In genomic region chr19:55195574-55195973, GRCm38 (mm10) we compare ENCODE assay signal across 31 mouse cellular contexts. TPM values are rescaled to one million over a fixed set of nuclear protein-coding genes. Genes with fewer than 3 reads are reported as not detected.
DNase-seq lines count a peak whose midpoint lies in the region; ATAC-seq and TF ChIP-seq lines count a peak whose summit lies in the region.
"Had no signal": no experiment of that assay in that cellular context is flagged by ENCODE, and none has a peak within 500 bp of the region (broad histone marks: within the 10 kb centered on the region; RNA-seq: fewer than 3 reads in every experiment).

No protein-coding gene starts in this region.

- 46% methylated on average over 3 of the region's 3 CpGs for WGBS in liver, adult 2 months
- WGBS in liver, embryonic 11.5 days, result 86% methylated on average over 3 of the region's 3 CpGs
- WGBS in lung, embryonic 16.5 days, result 55% methylated on average over 3 of the region's 3 CpGs
- 92% methylated on average over 3 of the region's 3 CpGs for WGBS in hindbrain, embryonic 16.5 days

- peak overlapping the region; percentile 38 for H3K27ac ChIP-seq in liver, adult 2 months (replicated peaks; ENCODE audit: insufficient read depth, low read depth, low read length)
- H3K27ac ChIP-seq in liver, embryonic 11.5 days (ENCODE audit: low read depth, low read length), result no peak overlapping the region
- peak overlapping the region; percentile 95 for H3K27ac ChIP-seq in lung, embryonic 16.5 days (ENCODE audit: low read length)
- no peak overlapping the region for H3K27ac ChIP-seq in hindbrain, embryonic 16.5 days (ENCODE audit: low read depth, low read length)
- H3K27ac ChIP-seq: forebrain, embryonic 13.5 days; hindbrain, embryonic 13.5 days; liver, embryonic 14.5 days; midbrain, embryonic 12.5 days; neural tube, embryonic 13.5 days had no signal

- TF ChIP-seq CTCF in liver, adult 2 months (IDR thresholded peaks at IDR 0.05; ENCODE audit: low read depth, low read length), result no peak

- DNase-seq in liver, adult 2 months (ENCODE audit: extremely low read depth, low read depth, low spot score), result peak; percentile 97
- DNase-seq in liver, embryonic 11.5 days (ENCODE audit: low spot score), result no peak
- DNase-seq in lung, postnatal 10 days, result no peak
- DNase-seq in adrenal gland, postnatal 10 days, result peak; percentile 40
- peak; percentile 39 for DNase-seq in adrenal gland, postnatal 25 days
- DNase-seq: B cell, adult 2 months; cerebellum, adult 11 months; cerebellum, adult 9-10 months; cerebellum, postnatal 36 days; gastrocnemius, postnatal 10 days; heart, postnatal 4 days; kidney, adult 11 months; kidney, postnatal 25 days; right cerebral cortex, postnatal 4 days; thymus, postnatal 4 days had no signal

- ATAC-seq in liver, embryonic 11.5 days (replicated peaks; ENCODE audit: low FRiP score), result no peak
- no peak for ATAC-seq in lung, embryonic 16.5 days (ENCODE audit: low read depth)
- no peak for ATAC-seq in hindbrain, embryonic 16.5 days
- ATAC-seq: forebrain, embryonic 13.5 days had no signal

- no peaks in the 10 kb centered on the region for H3K36me3 ChIP-seq in liver, adult 2 months (ENCODE audit: control insufficient read depth, insufficient read depth, low read length)
- no peaks in the 10 kb centered on the region for H3K36me3 ChIP-seq in liver, embryonic 11.5 days (ENCODE audit: control insufficient read depth, insufficient read depth, low read length)
- H3K36me3 ChIP-seq in lung, embryonic 16.5 days (ENCODE audit: control insufficient read depth, insufficient read depth, low read length), result no peaks in the 10 kb centered on the region
- no peaks in the 10 kb centered on the region for H3K36me3 ChIP-seq in hindbrain, embryonic 16.5 days (ENCODE audit: control insufficient read depth, insufficient read depth, low read length)
- H3K36me3 ChIP-seq: hindbrain, embryonic 13.5 days; kidney, embryonic 15.5 days; limb, embryonic 12.5 days; midbrain, embryonic 12.5 days; neural tube, embryonic 13.5 days had no signal

- H3K27me3 ChIP-seq in liver, adult 2 months (ENCODE audit: control insufficient read depth, insufficient read depth, low read length), result no peaks in the 10 kb centered on the region
- H3K27me3 ChIP-seq in liver, embryonic 11.5 days (replicated peaks; ENCODE audit: control insufficient read depth, insufficient read depth, low read length), result no peaks in the 10 kb centered on the region
- H3K27me3 ChIP-seq in lung, embryonic 16.5 days (ENCODE audit: control insufficient read depth, insufficient read depth, low read depth, low read length), result peaks cover 2% of the 10 kb centered on the region; the same call in 1 of the 2 replicates
- no peaks in the 10 kb centered on the region for H3K27me3 ChIP-seq in hindbrain, embryonic 16.5 days (replicated peaks; ENCODE audit: control insufficient read depth, insufficient read depth, low read length)
- H3K27me3 ChIP-seq: forebrain, embryonic 13.5 days; kidney, embryonic 15.5 days; neural tube, embryonic 13.5 days had no signal

- H3K4me3 ChIP-seq in liver, adult 2 months (ENCODE audit: insufficient read depth, low read depth, low read length), result no peak overlapping the region
- H3K4me3 ChIP-seq in liver, embryonic 11.5 days (ENCODE audit: low read depth, low read length), result no peak overlapping the region
- no peak overlapping the region for H3K4me3 ChIP-seq in lung, embryonic 16.5 days (ENCODE audit: low read length)
- H3K4me3 ChIP-seq in hindbrain, embryonic 16.5 days (ENCODE audit: low read length), result no peak overlapping the region
- H3K4me3 ChIP-seq: forebrain, embryonic 13.5 days; hindbrain, embryonic 13.5 days; kidney, embryonic 15.5 days; limb, embryonic 12.5 days; midbrain, embryonic 12.5 days; neural tube, embryonic 13.5 days had no signal

- H3K9me3 ChIP-seq in liver, embryonic 11.5 days (ENCODE audit: control insufficient read depth, low read length), result no peaks in the 10 kb centered on the region
- H3K9me3 ChIP-seq in lung, embryonic 16.5 days (ENCODE audit: control insufficient read depth, low read length), result no peaks in the 10 kb centered on the region
- H3K9me3 ChIP-seq in hindbrain, embryonic 16.5 days (ENCODE audit: control insufficient read depth, low read length), result no peaks in the 10 kb centered on the region
- H3K9me3 ChIP-seq: forebrain, embryonic 13.5 days; hindbrain, embryonic 13.5 days; kidney, embryonic 15.5 days; limb, embryonic 12.5 days; midbrain, embryonic 12.5 days; neural tube, embryonic 13.5 days had no signal

- TF ChIP-seq POLR2A in liver, adult 2 months (IDR thresholded peaks at IDR 0.05; ENCODE audit: extremely low read depth, insufficient read depth, low read length), result no peak

- peaks cover 2% of the 10 kb centered on the region; the same call in 1 of the 2 replicates for H3K79me2 ChIP-seq in liver, adult 2 months (ENCODE audit: control insufficient read depth, insufficient read depth, low read length)

- no peak overlapping the region for H3K4me2 ChIP-seq in liver, embryonic 11.5 days
- no peak overlapping the region for H3K4me2 ChIP-seq in lung, embryonic 16.5 days (ENCODE audit: low read depth, low read length)
- H3K4me2 ChIP-seq in hindbrain, embryonic 16.5 days (ENCODE audit: low read length), result no peak overlapping the region
- H3K4me2 ChIP-seq: forebrain, embryonic 13.5 days; heart, embryonic 11.5 days; hindbrain, embryonic 13.5 days; kidney, embryonic 15.5 days; limb, embryonic 12.5 days; midbrain, embryonic 12.5 days; neural tube, embryonic 13.5 days had no signal

- no peak overlapping the region for H3K9ac ChIP-seq in liver, adult 2 months (ENCODE audit: low read depth, low read length)
- no peak overlapping the region for H3K9ac ChIP-seq in liver, embryonic 11.5 days (ENCODE audit: low read depth, low read length)
- H3K9ac ChIP-seq in lung, embryonic 16.5 days (ENCODE audit: low read length), result no peak overlapping the region
- no peak overlapping the region for H3K9ac ChIP-seq in hindbrain, embryonic 16.5 days (ENCODE audit: low read depth, low read length)
- H3K9ac ChIP-seq: forebrain, embryonic 13.5 days; hindbrain, embryonic 13.5 days; kidney, embryonic 15.5 days; limb, embryonic 12.5 days; liver, embryonic 14.5 days; midbrain, embryonic 12.5 days; neural tube, embryonic 13.5 days had no signal

- H3K4me1 ChIP-seq in liver, adult 2 months (ENCODE audit: control insufficient read depth, insufficient read depth, low read length), result peaks cover 23% of the 10 kb centered on the region
- no peaks in the 10 kb centered on the region for H3K4me1 ChIP-seq in liver, embryonic 11.5 days (replicated peaks; ENCODE audit: control insufficient read depth, insufficient read depth, low read length)
- peaks cover 45% of the 10 kb centered on the region for H3K4me1 ChIP-seq in lung, embryonic 16.5 days (replicated peaks; ENCODE audit: control insufficient read depth, insufficient read depth, low read length)
- H3K4me1 ChIP-seq in hindbrain, embryonic 16.5 days (ENCODE audit: control insufficient read depth, insufficient read depth, low read depth, low read length), result no peaks in the 10 kb centered on the region
- H3K4me1 ChIP-seq: neural tube, embryonic 13.5 days had no signal

RNA-seq across cellular contexts. Expression of gene Tectb, which starts 15.0 kb away (rescaled TPM):
- total RNA-seq in liver, adult 2 months (2014; rRNA removed), result 0.18 and 0.20 TPM in 2 replicates
- 0.07 TPM in 1 of 2 replicates, not detected in the other for polyA plus RNA-seq in liver, adult 2 months (2012; rRNA removed)
- not detected in 2 replicates for polyA plus RNA-seq in liver, embryonic 11.5 days (2014; fragmentation: Nextera tagmentation; extraction: Ambion mirVana)
- polyA plus RNA-seq in lung, embryonic 16.5 days (2015; fragmentation: Nextera tagmentation; extraction: Ambion mirVana), result 0.30 and 0.48 TPM in 2 replicates
- total RNA-seq in adrenal gland, postnatal 10 days (2021), result under 1 TPM; 0.45 to 0.55 TPM
- total RNA-seq in adrenal gland, postnatal 25 days (2021), result 0.67 and 1.2 TPM in 2 replicates
- 0.17 TPM in 1 of 2 replicates, not detected in the other for polyA plus RNA-seq in hindbrain, embryonic 16.5 days (2015; fragmentation: Nextera tagmentation; extraction: Ambion mirVana)
- total RNA-seq: left cerebral cortex, adult 18-20 months; left cerebral cortex, postnatal 25 days; megakaryocyte, adult 5-6 weeks had no signal
- polyA plus RNA-seq: embryonic facial prominence, embryonic 11.5 days; heart, embryonic 11.5 days; kidney, embryonic 15.5 days; limb, embryonic 12.5 days; spleen, adult 2 months had no signal

RNA-seq across cellular contexts. Expression of gene Gucy2g, which starts 45.5 kb away (rescaled TPM):
- not detected in 2 replicates for total RNA-seq in liver, adult 2 months (2014; rRNA removed)
- 0.04 TPM in 2 replicates for polyA plus RNA-seq in liver, adult 2 months (2012; rRNA removed)
- 0.04 TPM in 1 of 2 replicates, not detected in the other for polyA plus RNA-seq in liver, embryonic 11.5 days (2014; fragmentation: Nextera tagmentation; extraction: Ambion mirVana)
- 0.09 and 0.10 TPM in 2 replicates for polyA plus RNA-seq in lung, embryonic 16.5 days (2015; fragmentation: Nextera tagmentation; extraction: Ambion mirVana)
- total RNA-seq in adrenal gland, postnatal 10 days (2021), result not detected
- total RNA-seq in adrenal gland, postnatal 25 days (2021), result not detected in 2 replicates
- 0.05 and 0.06 TPM in 2 replicates for polyA plus RNA-seq in hindbrain, embryonic 16.5 days (2015; fragmentation: Nextera tagmentation; extraction: Ambion mirVana)
- total RNA-seq: heart, postnatal 4 days; megakaryocyte, adult 5-6 weeks had no signal
- polyA plus RNA-seq: embryonic facial prominence, embryonic 11.5 days; forebrain, embryonic 13.5 days; heart, embryonic 11.5 days; heart, postnatal 0 days; limb, embryonic 12.5 days; midbrain, embryonic 12.5 days; neural tube, embryonic 13.5 days had no signal

RNA-seq across cellular contexts. Expression of gene Acsl5, which starts 56.2 kb away (rescaled TPM):
- total RNA-seq in liver, adult 2 months (2014; rRNA removed), result 1,037 and 1,190 TPM in 2 replicates
- 206 and 249 TPM in 2 replicates for polyA plus RNA-seq in liver, adult 2 months (2012; rRNA removed)
- 125 and 130 TPM in 2 replicates for polyA plus RNA-seq in liver, embryonic 11.5 days (2014; fragmentation: Nextera tagmentation; extraction: Ambion mirVana)
- polyA plus RNA-seq in lung, embryonic 16.5 days (2015; fragmentation: Nextera tagmentation; extraction: Ambion mirVana), result 86.3 and 103 TPM in 2 replicates
- total RNA-seq in adrenal gland, postnatal 10 days (2021), result 100 to 1,000 TPM in 1 of 2 experiments, 10 to 100 TPM in 1; 89.8 to 143 TPM
- 94.6 and 149 TPM in 2 replicates for total RNA-seq in adrenal gland, postnatal 25 days (2021)
- polyA plus RNA-seq in hindbrain, embryonic 16.5 days (2015; fragmentation: Nextera tagmentation; extraction: Ambion mirVana), result 19.7 and 20.1 TPM in 2 replicates

Comparison
In these comparisons a context has a peak if more than half of its experiments do, and no peak if none do; other contexts are left out.
1. DNase-seq: peak in liver, adult 2 months (single experiment), adrenal gland, postnatal 10 days (single experiment) and adrenal gland, postnatal 25 days (single experiment); none in liver, embryonic 11.5 days (single experiment) and lung, postnatal 10 days (single experiment).
2. H3K27ac ChIP-seq: peak in liver, adult 2 months (single experiment) and lung, embryonic 16.5 days (single experiment); none in liver, embryonic 11.5 days (single experiment) and hindbrain, embryonic 16.5 days (single experiment).